Mouse (Mus musculus): ENCODE measurements around the gene Hist1h3e. TPM values are rescaled to one million over a fixed set of nuclear protein-coding genes. Genes with fewer than 3 reads are reported as not detected.
"Not testable (repeated sequence)": the region's sequence is repeated elsewhere in the genome, so short reads cannot be mapped to it uniquely, and the experiment has no call there.

The Hist1h3e gene
- 3.8 and 4.3 TPM in 2 replicates for polyA plus RNA-seq (2012; rRNA removed)

- H3K36me3 ChIP-seq (ENCODE audit: control insufficient read depth, insufficient read depth, low read length); H3K4me1 ChIP-seq (ENCODE audit: control insufficient read depth, insufficient read depth, low read length); H3K27me3 ChIP-seq (replicated peaks; ENCODE audit: control insufficient read depth, insufficient read depth, low read length): not testable (repeated sequence)
- under 1% methylated on average over 65 of the region's 67 CpGs for WGBS
- DNase-seq: peak; percentile 96
- peak; percentile 66 for TF ChIP-seq POLR2A (IDR thresholded peaks at IDR 0.05; ENCODE audit: low read depth, low read length)
- H3K27ac ChIP-seq (ENCODE audit: insufficient read depth, low read depth, low read length): peak within 1 kb of the TSS; percentile 72
- H3K4me3 ChIP-seq (ENCODE audit: insufficient read depth, low read depth, low read length): peak within 1 kb of the TSS; percentile 69
These were observed at the start of gene Hist1h3e for GRCm38 (mm10) chr13:23561883-23562659. Gene Hist1h3e, minus strand, starts transcription at chr13:23562369.

GRCm38 (mm10) chr13:23611638-23612037 lies 49.5 kb upstream of the Hist1h3e start:
- no peak for DNase-seq
- Histone ChIP-seq H3K4me3 (ENCODE audit: insufficient read depth, low read depth, low read length) (no peak overlapping the region), H3K36me3 (ENCODE audit: control insufficient read depth, insufficient read depth, low read length) (no peaks in the 10 kb centered on the region), H3K27me3 (replicated peaks; ENCODE audit: control insufficient read depth, insufficient read depth, low read length) (no peaks in the 10 kb centered on the region), H3K27ac (ENCODE audit: insufficient read depth, low read depth, low read length) (no peak overlapping the region), H3K4me1 (ENCODE audit: control insufficient read depth, insufficient read depth, low read length) (no peaks in the 10 kb centered on the region)
- no peak for TF ChIP-seq CTCF (conservative IDR thresholded peaks at IDR 0.05; ENCODE audit: insufficient read depth, insufficient read length, low read depth, low read length)
- TF ChIP-seq POLR2A (IDR thresholded peaks at IDR 0.05; ENCODE audit: low read depth, low read length): no peak
- WGBS: 54% methylated on average over 3 of the region's 3 CpGs

- WGBS: 74% methylated on average over 2 of the region's 2 CpGs
- TF ChIP-seq POLR2A (IDR thresholded peaks at IDR 0.05; ENCODE audit: low read depth, low read length) (no peak), CTCF (conservative IDR thresholded peaks at IDR 0.05; ENCODE audit: insufficient read depth, insufficient read length, low read depth, low read length) (no peak)
- DNase-seq: no peak
- H3K4me1 ChIP-seq (ENCODE audit: control insufficient read depth, insufficient read depth, low read length): no peaks in the 10 kb centered on the region
- no peaks in the 10 kb centered on the region for H3K36me3 ChIP-seq (ENCODE audit: control insufficient read depth, insufficient read depth, low read length)
- no peak overlapping the region for H3K4me3 ChIP-seq (ENCODE audit: insufficient read depth, low read depth, low read length)
- H3K27ac ChIP-seq (ENCODE audit: insufficient read depth, low read depth, low read length): no peak overlapping the region
- H3K27me3 ChIP-seq (replicated peaks; ENCODE audit: control insufficient read depth, insufficient read depth, low read length): no peaks in the 10 kb centered on the region
These were observed 48.2 kb upstream of the Hist1h3e start for GRCm38 (mm10) chr13:23610393-23610792.

GRCm38 (mm10) chr13:23609844-23610243 lies 47.7 kb upstream of the Hist1h3e start:
- no peaks in the 10 kb centered on the region for H3K27me3 ChIP-seq (replicated peaks; ENCODE audit: control insufficient read depth, insufficient read depth, low read length)
- H3K27ac ChIP-seq (ENCODE audit: insufficient read depth, low read depth, low read length): no peak overlapping the region
- H3K4me3 ChIP-seq (ENCODE audit: insufficient read depth, low read depth, low read length): no peak overlapping the region
- no peaks in the 10 kb centered on the region for H3K4me1 ChIP-seq (ENCODE audit: control insufficient read depth, insufficient read depth, low read length)
- TF ChIP-seq POLR2A (IDR thresholded peaks at IDR 0.05; ENCODE audit: low read depth, low read length) (no peak), CTCF (conservative IDR thresholded peaks at IDR 0.05; ENCODE audit: insufficient read depth, insufficient read length, low read depth, low read length) (no peak)
- H3K36me3 ChIP-seq (ENCODE audit: control insufficient read depth, insufficient read depth, low read length): no peaks in the 10 kb centered on the region
- no peak for DNase-seq

GRCm38 (mm10) chr13:23609209-23609608 lies 47.0 kb upstream of the Hist1h3e start:
- Histone ChIP-seq H3K36me3 (ENCODE audit: control insufficient read depth, insufficient read depth, low read length) (no peaks in the 10 kb centered on the region), H3K4me1 (ENCODE audit: control insufficient read depth, insufficient read depth, low read length) (no peaks in the 10 kb centered on the region), H3K4me3 (ENCODE audit: insufficient read depth, low read depth, low read length) (no peak overlapping the region), H3K27me3 (replicated peaks; ENCODE audit: control insufficient read depth, insufficient read depth, low read length) (no peaks in the 10 kb centered on the region), H3K27ac (ENCODE audit: insufficient read depth, low read depth, low read length) (no peak overlapping the region)
- TF ChIP-seq CTCF (conservative IDR thresholded peaks at IDR 0.05; ENCODE audit: insufficient read depth, insufficient read length, low read depth, low read length): no peak
- TF ChIP-seq POLR2A (IDR thresholded peaks at IDR 0.05; ENCODE audit: low read depth, low read length): no peak
- no peak for DNase-seq
- 80% methylated on average over 4 of the region's 4 CpGs for WGBS

GRCm38 (mm10) chr13:23605052-23605451 lies 42.9 kb upstream of the Hist1h3e start:
- WGBS: 89% methylated on average over 3 of the region's 3 CpGs
- TF ChIP-seq POLR2A (IDR thresholded peaks at IDR 0.05; ENCODE audit: low read depth, low read length) (no peak), CTCF (conservative IDR thresholded peaks at IDR 0.05; ENCODE audit: insufficient read depth, insufficient read length, low read depth, low read length) (no peak)
- Histone ChIP-seq H3K36me3 (ENCODE audit: control insufficient read depth, insufficient read depth, low read length) (no peaks in the 10 kb centered on the region), H3K4me1 (ENCODE audit: control insufficient read depth, insufficient read depth, low read length) (no peaks in the 10 kb centered on the region), H3K4me3 (ENCODE audit: insufficient read depth, low read depth, low read length) (no peak overlapping the region), H3K27me3 (replicated peaks; ENCODE audit: control insufficient read depth, insufficient read depth, low read length) (no peaks in the 10 kb centered on the region), H3K27ac (ENCODE audit: insufficient read depth, low read depth, low read length) (no peak overlapping the region)
- DNase-seq: no peak

GRCm38 (mm10) chr13:23604452-23604851 lies 42.3 kb upstream of the Hist1h3e start:
- no peaks in the 10 kb centered on the region for H3K4me1 ChIP-seq (ENCODE audit: control insufficient read depth, insufficient read depth, low read length)
- H3K27me3 ChIP-seq (replicated peaks; ENCODE audit: control insufficient read depth, insufficient read depth, low read length): no peaks in the 10 kb centered on the region
- no peaks in the 10 kb centered on the region for H3K36me3 ChIP-seq (ENCODE audit: control insufficient read depth, insufficient read depth, low read length)
- WGBS: 55% methylated on average over 3 of the region's 3 CpGs
- TF ChIP-seq CTCF (conservative IDR thresholded peaks at IDR 0.05; ENCODE audit: insufficient read depth, insufficient read length, low read depth, low read length): no peak
- no peak for TF ChIP-seq POLR2A (IDR thresholded peaks at IDR 0.05; ENCODE audit: low read depth, low read length)
- H3K4me3 ChIP-seq (ENCODE audit: insufficient read depth, low read depth, low read length): no peak overlapping the region
- no peak overlapping the region for H3K27ac ChIP-seq (ENCODE audit: insufficient read depth, low read depth, low read length)
- DNase-seq: no peak

Data from kidney, adult 2 months (tissue).